Mouse (Mus musculus) ES-CJ7 (cell line): ENCODE measurements around the gene Smarcc2.

ENCODE experiments used
- DNase-seq: peaks from one replicate; pipeline ENCODE4 v3.0.0; 2011; ENCODE audit warnings: low read depth, low spot score

The Smarcc2 gene

DNA sequence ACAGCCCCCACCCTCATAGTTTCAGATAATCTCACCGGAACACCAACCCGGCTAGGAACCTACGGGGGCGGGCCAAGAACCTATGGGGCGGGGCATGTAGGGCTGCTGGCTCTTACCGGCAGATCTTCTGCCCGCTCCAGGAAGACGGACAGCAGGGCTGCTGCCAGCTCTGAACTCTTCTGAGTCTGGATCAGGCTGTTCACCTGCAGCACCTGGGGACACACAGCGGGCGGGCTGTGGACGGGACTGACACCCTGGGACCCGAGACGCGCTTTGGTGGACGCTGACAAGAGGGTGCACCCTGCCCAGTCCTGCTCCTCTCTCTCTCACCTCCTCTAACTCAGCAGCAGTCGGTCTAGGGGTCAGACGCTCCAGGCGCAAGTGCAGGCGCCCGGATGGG lies 57.0 kb downstream of the Smarcc2 start:
- no peak for DNase-seq

DNA sequence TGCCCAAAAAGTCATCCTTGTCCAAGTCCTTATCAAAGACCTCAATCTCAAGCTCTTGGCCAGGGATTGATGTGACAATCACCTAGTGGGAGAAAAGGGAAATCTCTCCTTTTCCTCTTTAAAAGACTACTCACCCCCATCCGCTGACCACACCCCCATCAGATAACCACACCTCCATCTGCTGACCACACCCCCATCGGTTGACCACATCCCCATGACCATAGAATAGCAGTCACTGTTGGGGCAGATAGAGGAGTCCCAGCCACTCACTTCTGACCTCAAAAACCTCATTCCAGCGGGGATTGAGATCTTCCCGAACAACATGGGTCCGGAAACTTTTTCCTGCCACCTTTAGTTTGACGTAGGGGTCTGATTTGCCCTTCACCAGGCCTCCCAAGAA lies 57.6 kb downstream of the Smarcc2 start:
- no peak for DNase-seq

DNA sequence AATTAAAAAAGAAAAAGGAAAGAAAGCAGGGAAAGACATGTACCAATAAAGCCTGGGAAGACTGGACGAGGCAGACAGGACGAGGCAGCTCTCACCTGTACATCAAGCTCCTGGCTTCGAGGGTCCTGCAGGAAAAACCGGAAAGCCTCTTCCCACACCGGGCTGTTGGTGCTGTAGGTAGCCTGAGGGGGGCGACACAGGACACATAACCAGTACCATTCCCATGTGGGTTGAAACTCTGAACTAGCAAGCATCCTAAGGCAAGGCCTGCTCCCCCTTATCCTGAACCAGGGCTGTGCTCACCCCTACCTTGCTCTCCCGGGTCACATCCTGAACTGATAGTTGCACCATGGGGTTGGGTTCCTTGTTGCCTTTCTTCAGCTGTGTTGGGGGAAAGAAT lies 59.8 kb downstream of the Smarcc2 start:
- DNase-seq, result peak; percentile 74

DNA sequence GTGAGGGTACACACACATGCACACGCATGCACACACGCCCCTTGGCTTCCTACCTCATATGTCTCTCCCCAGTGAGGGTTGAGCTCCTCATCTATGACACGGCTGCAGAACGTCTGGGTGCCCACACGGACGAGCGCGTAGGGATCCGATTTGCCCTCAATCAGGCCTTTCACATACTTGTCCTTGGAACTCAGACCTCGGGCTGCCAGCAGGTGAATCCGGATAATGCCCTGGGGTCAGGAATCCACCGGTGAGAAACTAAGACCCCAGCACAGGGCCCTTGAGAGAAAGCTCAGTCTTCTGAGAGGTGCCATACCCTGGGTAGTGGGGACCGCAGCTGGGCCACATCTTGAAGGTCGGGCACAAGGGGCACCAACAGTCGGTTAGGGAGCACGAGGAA lies 61.5 kb downstream of the Smarcc2 start:
- DNase-seq, result no peak

DNA sequence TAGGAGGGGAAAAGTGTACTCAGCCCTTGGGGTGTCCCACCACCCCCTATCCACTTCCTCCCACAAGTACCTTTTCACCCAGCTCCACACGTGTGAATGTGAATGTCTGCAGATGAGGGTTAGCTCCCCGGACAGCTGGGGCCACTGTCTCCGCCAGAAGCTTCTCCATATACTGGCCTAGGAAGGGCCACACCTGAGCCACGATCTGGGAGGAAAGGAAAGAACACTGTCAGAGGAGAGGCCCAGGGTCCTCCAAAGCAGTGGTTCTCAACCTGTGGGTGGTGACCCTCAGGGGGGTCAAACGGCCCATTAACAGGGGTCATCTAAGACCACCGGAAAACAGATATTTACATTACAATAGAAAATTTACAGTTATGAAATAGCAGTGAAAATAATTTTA lies 63.3 kb downstream of the Smarcc2 start:
- no peak for DNase-seq

DNA sequence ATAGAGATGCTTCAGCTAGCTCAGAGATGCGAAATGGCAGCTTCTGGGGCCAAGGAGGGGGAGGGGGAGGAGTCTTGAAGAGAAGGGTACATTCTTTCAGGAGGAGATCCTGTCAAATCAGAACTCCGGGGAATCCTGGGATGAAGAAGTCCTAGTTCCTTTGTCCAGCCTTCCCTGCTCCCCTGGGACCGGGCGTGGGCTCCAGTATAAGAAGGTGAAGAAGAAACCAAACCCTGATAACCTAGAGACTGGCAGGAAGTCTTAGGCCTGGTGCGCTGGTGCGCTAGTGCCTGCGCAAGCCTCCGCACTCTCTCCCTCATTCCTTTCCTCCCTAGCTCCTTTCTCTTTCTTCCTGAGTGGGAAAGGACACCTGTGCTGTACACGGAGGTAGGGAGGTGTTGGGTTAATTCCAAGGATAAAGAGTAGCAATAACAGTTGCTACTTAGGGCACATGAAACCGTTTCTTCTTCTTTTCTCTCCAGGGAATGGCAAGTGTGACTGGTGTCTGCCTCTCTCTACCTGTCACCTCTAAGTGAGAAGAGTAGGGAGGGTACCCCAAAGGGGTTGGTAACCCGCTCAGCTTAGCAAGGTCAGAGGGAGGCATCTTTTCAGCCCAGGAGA lies 65.2 kb downstream of the Smarcc2 start:
- DNase-seq, result no peak

GRCm38 (mm10) chr10:128524732-128525662 lies 65.9 kb downstream of the Smarcc2 start:
- DNase-seq, result peak; percentile 82

DNA sequence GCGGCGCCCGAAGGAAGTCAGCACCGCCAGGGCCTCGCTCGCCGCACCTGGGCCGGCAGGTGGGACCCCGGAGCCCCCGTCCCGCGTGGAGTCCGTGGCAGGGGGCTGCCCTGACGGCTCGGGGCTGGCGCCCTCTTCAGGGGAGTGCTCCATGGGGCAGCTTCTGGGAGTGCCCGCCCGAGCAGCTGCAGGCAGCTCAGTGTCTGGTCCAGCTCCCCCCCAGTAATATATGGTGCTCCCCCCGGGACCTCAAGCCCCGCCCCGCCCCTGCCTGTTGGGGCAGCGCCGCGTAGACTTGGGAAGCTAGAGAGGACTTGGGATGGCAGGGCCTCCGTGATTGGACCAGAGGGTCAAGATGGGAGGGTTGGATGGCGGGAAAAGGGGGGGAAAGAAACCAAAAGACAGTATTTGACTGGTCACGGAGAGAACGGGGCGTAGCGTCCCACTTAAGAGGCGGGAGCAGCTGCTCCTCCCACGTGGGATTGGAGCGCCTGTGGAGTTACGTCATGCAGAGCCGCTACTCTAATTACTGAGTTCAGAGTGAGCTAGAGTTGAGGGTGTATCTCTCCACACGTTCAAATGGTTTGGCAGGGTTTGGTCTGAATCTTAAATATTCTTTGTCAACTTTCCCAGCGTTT lies 66.7 kb downstream of the Smarcc2 start, which contains the start of gene Esyt1:
Gene Esyt1, minus strand, starts transcription at position 201 of the 638 bp plus-strand sequence.
- peak; percentile 99 for DNase-seq

DNA sequence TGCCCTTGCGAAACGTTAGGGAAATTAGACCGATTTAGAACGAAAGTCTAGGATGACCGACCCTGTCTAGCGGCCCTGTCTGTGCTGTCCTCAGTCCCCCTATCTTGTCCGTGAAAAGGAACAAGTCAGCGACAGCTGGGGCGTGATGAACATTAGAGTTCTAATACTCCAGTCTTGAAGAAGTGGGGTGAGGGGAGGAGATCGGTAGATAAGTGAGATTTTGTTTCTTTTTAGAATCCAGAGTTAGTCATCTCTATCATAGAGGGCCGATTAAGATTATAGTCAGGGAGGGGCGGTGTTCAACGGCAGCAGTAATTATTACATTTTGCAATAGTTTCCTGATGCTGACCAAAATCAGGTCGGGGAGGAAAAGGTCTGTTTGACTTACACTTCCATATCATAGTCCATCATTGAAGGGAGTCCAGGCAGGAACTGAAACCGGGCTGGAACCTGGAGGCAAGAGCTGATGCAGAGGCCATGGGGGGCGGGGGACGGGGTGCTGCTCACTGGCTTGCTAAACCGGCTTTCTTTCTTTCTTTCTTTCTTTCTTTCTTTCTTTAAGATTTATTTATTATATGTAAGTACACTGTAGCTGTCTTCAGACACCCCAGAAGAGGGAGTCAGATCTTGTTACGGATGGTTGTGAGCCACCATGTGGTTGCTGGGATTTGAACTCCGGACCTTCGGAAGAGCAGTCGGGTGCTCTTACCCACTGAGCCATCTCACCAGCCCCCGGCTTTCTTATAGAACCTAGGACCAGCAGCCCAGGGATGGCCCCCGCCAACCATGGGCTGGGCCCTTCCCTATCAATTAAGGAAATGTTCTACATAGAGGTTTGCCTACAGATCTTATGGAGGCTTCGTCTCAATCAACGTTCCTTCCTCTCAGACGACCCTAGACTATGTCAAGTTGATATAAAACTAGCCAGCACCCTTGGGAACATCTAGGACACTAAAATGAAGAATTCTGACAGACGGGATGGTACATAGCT lies 67.6 kb downstream of the Smarcc2 start:
- no peak for DNase-seq

DNA sequence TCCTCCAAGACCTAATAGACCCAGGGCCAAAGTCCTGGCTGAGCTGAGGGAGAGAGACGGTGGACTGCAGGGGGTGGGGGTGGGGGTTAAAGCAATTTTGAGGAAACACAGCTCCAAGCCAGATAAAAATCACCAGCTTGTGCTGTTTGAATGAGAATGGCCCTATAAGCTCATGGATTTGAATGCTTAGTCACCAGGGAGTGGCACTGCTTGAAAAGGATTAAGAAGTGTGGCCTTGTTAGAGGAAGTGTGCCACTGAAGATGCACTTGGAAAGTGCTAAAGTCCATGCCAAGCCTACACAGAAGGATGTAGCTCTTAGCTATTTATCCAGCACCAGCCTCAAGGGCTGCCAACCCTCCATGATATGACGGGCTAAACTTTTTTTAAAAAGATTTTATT lies 76.2 kb downstream of the Smarcc2 start:
- DNase-seq, result no peak

DNA sequence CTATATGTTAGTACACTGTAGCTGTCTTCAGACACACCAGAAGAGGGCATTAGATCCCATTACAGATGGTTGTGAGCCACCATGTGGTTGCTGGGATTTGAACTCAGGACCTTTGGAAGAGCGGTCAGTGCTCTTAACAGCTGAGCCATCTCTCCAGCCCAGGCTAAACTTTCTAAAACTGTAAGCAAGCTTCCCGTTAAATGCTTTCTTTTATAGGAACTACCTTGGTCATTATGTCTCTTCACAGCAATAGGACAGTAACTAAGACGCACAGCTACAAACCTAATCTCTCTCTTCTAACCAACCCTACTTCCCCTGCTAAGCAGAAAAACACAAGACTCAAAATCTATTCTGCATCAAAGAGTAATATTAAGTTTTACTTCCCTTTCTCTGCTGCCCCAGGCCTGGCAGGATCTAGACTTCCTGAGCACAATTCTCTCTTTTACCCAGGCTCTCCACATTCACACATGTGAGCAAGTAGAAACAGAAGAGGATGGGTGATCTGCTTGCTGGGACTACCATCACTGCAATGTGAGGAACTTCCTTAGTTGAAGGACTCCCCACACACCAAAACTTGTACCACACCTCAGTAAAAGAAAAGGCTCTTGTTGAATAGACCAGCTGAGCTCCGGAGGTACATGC lies 76.7 kb downstream of the Smarcc2 start:
- DNase-seq, result no peak

DNA sequence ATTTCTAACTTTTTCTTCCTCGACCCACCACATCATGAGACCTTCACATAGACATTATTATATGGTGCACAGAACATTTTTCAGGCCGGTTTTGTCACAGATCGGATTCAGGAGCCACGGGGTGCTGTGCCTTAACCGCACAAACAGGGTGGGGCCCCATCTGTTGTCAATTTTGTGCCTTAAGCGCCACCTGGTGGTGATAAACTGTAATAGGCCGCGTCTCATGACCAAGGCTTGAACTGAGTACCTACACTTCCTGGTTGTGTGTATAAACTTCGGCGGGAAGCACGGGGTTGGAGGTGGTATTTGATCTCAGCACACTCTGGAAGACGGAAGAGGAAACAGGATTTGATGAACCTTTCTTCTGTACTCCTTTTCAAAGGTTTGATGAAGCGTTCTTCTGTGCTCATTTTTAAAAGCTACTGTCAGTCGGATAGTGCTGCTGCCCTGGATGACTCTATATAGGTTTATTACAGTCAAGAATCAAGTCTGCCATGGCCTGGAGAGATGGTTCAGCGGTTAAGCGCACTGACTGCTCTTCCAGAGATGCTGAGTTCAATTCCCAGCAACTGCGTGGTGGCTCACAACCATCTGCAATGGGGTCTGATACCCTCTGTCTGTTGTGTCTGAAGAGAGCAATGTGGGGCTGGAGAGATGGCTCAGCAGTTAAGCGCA lies 77.4 kb downstream of the Smarcc2 start:
- DNase-seq, result peak; percentile 94

GRCm38 (mm10) chr10:128538340-128538870 lies 79.4 kb downstream of the Smarcc2 start:
- peak; percentile 85 for DNase-seq
